Mouse (Mus musculus): Measurements from ENCODE around the gene Vcpkmt. TPM values are rescaled to one million over a fixed set of nuclear protein-coding genes. Genes with fewer than 3 reads are reported as not detected.
"Not testable (repeated sequence)": the region's sequence is repeated elsewhere in the genome, so short reads cannot be mapped to it uniquely, and the experiment has no call there.

Gene Vcpkmt
- total and polyA plus RNA-seq, 3 experiments, result 18.8 to 43.1 TPM; not detected in 1

DNA sequence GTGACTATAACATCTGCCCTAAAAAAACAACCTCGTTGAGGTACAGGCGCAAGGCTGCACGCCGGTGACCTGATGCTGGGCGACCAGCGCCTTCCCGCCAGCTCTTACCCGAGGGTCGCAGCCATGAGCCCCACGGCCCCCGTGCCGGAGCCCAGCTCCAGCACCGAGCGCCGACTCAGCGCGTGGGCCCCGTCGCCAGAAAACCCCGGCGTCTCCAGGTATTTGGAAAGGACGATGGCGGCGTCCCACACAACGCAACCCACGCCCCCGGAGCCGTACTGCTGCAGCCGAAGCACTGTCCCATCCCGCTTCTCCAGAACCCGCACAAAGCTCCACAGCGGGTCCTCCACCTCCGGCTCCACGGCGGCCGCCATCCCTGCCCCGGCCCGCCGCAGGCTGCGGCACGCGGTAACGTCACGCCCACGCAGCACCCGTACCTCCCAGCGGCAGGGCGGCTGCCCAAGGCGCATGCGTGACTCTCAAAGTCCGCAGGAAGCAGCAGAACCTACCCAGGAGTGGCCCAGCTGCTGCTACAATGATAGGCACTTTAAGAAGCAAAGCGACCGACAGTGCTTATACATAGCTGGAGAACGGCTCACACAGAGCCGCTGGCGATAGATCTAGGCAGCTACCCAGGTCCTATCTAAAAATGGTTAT lies at the start of gene Vcpkmt (continued):
- TF ChIP-seq RAD21 (IDR thresholded peaks at IDR 0.05; ENCODE audit: low read depth, low read length), result no peak
- 0 out of 2 replicates have a peak, but pooled peaks have one; percentile 18 for TF ChIP-seq ZNF384 (IDR thresholded peaks at IDR 0.05; ENCODE audit: low read depth, low read length)
- peak; percentile 93 for TF ChIP-seq MXI1 (IDR thresholded peaks at IDR 0.05; ENCODE audit: low read depth, low read length)
- TF ChIP-seq POLR2AphosphoS5 (IDR thresholded peaks at IDR 0.05; ENCODE audit: borderline replicate concordance, low read depth, low read length), result no peak

- not testable (repeated sequence) for H3K79me2 ChIP-seq (ENCODE audit: control insufficient read depth, insufficient read depth, low read length, poor library complexity); H3K27me3 ChIP-seq (ENCODE audit: control insufficient read depth in 1 of 2, insufficient read depth in 2 of 2, low read length in 2 of 2); H3K4me3 ChIP-seq (ENCODE audit: control insufficient read depth in 1 of 2, insufficient read depth in 1 of 2, low read depth in 2 of 2, low read length in 2 of 2); H3K27ac ChIP-seq (ENCODE audit: control insufficient read depth, low read depth, low read length); H3K4me1 ChIP-seq (ENCODE audit: control insufficient read depth in 1 of 2, insufficient read depth in 2 of 2, low read length in 2 of 2); H3K9ac ChIP-seq (ENCODE audit: control insufficient read depth, low read depth, low read length, poor library complexity, severe bottlenecking); H3K9me3 ChIP-seq (replicated peaks; ENCODE audit: insufficient read depth, low read length)
- peak; percentile 24 for DNase-seq (ENCODE audit: low read depth, low spot score)
- peak; percentile 25; the same call in 1 of the 2 replicates for TF ChIP-seq GATA1 (IDR thresholded peaks at IDR 0.05; ENCODE audit: low read depth, low read length)
- H3K36me3 ChIP-seq (ENCODE audit: control insufficient read depth in 1 of 2, insufficient read depth in 2 of 2, low read length in 2 of 2), result peaks cover 2 to 15% of the 10 kb centered on the region in 2 experiments
These were observed 35.8 kb upstream of the Vcpkmt start for GRCm38 (mm10) chr12:69618590-69618989.

DNA sequence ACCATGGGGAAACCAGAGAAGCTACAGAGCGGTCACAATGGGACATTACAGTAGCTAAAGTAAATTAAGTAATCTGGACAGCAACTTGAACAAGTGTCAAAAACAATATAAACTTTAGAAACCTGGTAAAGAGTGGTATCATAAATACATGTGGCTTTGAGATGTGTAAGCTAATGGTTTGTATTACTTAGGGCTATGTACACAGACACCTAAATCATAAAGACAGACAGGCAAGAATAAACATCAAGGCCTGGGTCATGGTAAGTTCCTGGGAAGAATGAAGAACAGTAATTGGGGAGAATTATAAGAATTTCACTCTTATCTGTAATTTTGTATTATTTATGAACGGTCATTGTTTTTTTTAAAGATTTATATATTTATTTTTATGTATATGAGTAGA lies 21.5 kb upstream of the Vcpkmt start:
- no peak overlapping the region for H3K4me3 ChIP-seq (ENCODE audit: control insufficient read depth in 1 of 2, insufficient read depth in 1 of 2, low read depth in 2 of 2, low read length in 2 of 2)
- TF ChIP-seq TBP (IDR thresholded peaks at IDR 0.05; ENCODE audit: low read depth, low read length), result no peak
- TF ChIP-seq SIN3A (IDR thresholded peaks at IDR 0.05; ENCODE audit: low read length), result no peak
- TF ChIP-seq CHD2 (IDR thresholded peaks at IDR 0.05; ENCODE audit: low read length), result no peak
- TF ChIP-seq CHD1 (IDR thresholded peaks at IDR 0.05; ENCODE audit: low read depth, low read length), result no peak
- TF ChIP-seq NRF1 (IDR thresholded peaks at IDR 0.05; ENCODE audit: insufficient read depth, low read depth, low read length, poor library complexity, severe bottlenecking), result no peak
- TF ChIP-seq MAFK (IDR thresholded peaks at IDR 0.05; ENCODE audit: borderline replicate concordance, low read depth, low read length), result no peak
- no peak for TF ChIP-seq HCFC1 (IDR thresholded peaks at IDR 0.05; ENCODE audit: low read depth, low read length)
- TF ChIP-seq RAD21 (IDR thresholded peaks at IDR 0.05; ENCODE audit: low read depth, low read length), result no peak
- no peak for TF ChIP-seq GATA1 (IDR thresholded peaks at IDR 0.05; ENCODE audit: low read depth, low read length)
- no peak for TF ChIP-seq NELFE (IDR thresholded peaks at IDR 0.05; ENCODE audit: low read depth, low read length)
- TF ChIP-seq MAZ (IDR thresholded peaks at IDR 0.05; ENCODE audit: low read depth, low read length), result no peak
- TF ChIP-seq POLR2AphosphoS5 (IDR thresholded peaks at IDR 0.05; ENCODE audit: borderline replicate concordance, low read depth, low read length), result no peak
- no peak for TF ChIP-seq MXI1 (IDR thresholded peaks at IDR 0.05; ENCODE audit: low read depth, low read length)
- H3K27ac ChIP-seq (ENCODE audit: control insufficient read depth, low read depth, low read length), result no peak overlapping the region
- H3K4me1 ChIP-seq (ENCODE audit: control insufficient read depth in 1 of 2, insufficient read depth in 2 of 2, low read length in 2 of 2), result no peaks in the 10 kb centered on the region
- H3K9me3 ChIP-seq (replicated peaks; ENCODE audit: insufficient read depth, low read length), result no peaks in the 10 kb centered on the region
- H3K79me2 ChIP-seq (ENCODE audit: control insufficient read depth, insufficient read depth, low read length, poor library complexity), result no peaks in the 10 kb centered on the region
- no peak for DNase-seq (ENCODE audit: low read depth, low spot score)
- H3K9ac ChIP-seq (ENCODE audit: control insufficient read depth, low read depth, low read length, poor library complexity, severe bottlenecking), result no peak overlapping the region
- peaks cover 0 to 27% of the 10 kb centered on the region in 2 experiments; a peak in 2 of 4 replicates for H3K36me3 ChIP-seq (ENCODE audit: control insufficient read depth in 1 of 2, insufficient read depth in 2 of 2, low read length in 2 of 2)
- no peaks in the 10 kb centered on the region for H3K27me3 ChIP-seq (ENCODE audit: control insufficient read depth in 1 of 2, insufficient read depth in 2 of 2, low read length in 2 of 2)
